Comparison of ENCODE assay signal across 8 mouse cellular contexts in the genomic region with DNA sequence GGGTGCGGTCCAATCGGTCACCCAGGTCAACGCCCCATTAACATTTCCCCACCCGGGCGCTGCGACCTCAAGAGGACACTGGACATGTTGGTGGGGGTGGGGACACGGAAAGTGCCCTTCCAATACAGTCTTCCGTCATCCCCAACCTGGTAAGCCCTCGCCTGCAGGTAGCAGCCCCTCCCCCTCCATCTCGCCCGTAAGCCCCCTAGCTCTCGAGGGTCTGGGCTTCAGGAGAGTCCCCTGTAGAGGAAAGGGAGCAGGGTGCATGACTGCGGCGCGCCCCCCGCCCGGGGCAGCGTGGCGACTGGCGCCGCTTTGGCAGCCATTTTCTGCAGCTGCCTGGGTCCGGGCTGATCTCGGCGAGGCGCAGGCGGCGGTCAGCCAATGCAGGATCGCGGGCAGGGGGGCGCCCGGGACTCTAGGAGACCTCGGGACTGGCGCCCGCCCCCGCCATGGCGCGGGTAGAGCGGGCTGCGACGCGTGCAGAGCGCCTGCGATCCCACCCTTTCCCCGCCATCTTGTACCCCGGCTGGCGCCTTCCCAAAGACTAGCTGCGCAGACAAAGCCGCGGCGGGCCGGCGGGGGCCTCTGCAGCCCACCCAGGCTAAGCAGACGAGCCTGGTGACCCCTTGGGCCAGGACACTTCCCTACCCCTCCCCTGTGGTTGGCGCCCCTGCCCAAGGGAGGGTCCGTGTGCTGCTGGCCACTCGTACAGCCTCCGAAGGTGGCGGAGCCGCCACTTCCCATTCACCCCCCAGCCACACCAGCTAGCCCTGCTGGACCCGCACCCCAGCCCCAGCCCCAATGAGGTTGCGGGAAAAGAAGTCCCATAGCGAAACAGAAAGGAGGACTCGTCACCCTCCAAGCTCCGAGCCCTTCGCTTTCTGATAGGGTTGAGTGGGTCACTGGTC. TPM values are rescaled to one million over a fixed set of nuclear protein-coding genes. Genes with fewer than 3 reads are reported as not detected.
A peak's percentile ranks its signal among the peaks of the same experiment; 100 is the strongest.
DNase-seq lines count a peak whose midpoint lies in the region; ATAC-seq and TF ChIP-seq lines count a peak whose summit lies in the region.

No protein-coding gene starts in this region.

- peak overlapping the region; percentile 72 for H3K4me3 ChIP-seq in layer of hippocampus, adult 2 months
- H3K4me3 ChIP-seq in embryonic fibroblast, embryonic 13.5 days (ENCODE audit: insufficient read depth, low read length), result peak overlapping the region; percentile 56
- peak overlapping the region; percentile 58 for H3K4me3 ChIP-seq in hindbrain, embryonic 16.5 days (ENCODE audit: low read length)
- H3K4me3 ChIP-seq in lung, embryonic 14.5 days (ENCODE audit: low read depth, low read length), result peak overlapping the region; percentile 57
- peak overlapping the region; percentile 67 for H3K4me3 ChIP-seq in olfactory bulb, adult 2 months (ENCODE audit: insufficient read depth, low read depth, low read length)

- TF ChIP-seq POLR2A in embryonic fibroblast, embryonic 13.5 days (IDR thresholded peaks at IDR 0.05; ENCODE audit: low read depth, low read length), result peak; percentile 40
- peak; percentile 53; the same call in 1 of the 2 replicates for TF ChIP-seq POLR2A in olfactory bulb, adult 2 months (IDR thresholded peaks at IDR 0.05; ENCODE audit: insufficient read depth, low read depth, low read length)

- peak; percentile 7 for ATAC-seq in hindbrain, embryonic 16.5 days
- no peak for ATAC-seq in lung, embryonic 14.5 days (ENCODE audit: insufficient read depth)

- WGBS in hindbrain, embryonic 16.5 days, result under 1% methylated on average over 55 of the region's 65 CpGs
- under 1% methylated on average over 64 of the region's 65 CpGs for WGBS in lung, embryonic 14.5 days
- WGBS in olfactory bulb, adult 2 months, result 1% methylated on average over 65 of the region's 65 CpGs

- no peaks in the 10 kb centered on the region for H3K9me3 ChIP-seq in hindbrain, embryonic 16.5 days (ENCODE audit: control insufficient read depth, low read length)
- no peaks in the 10 kb centered on the region for H3K9me3 ChIP-seq in lung, embryonic 14.5 days (ENCODE audit: low read depth, low read length)

- peaks cover 6% of the 10 kb centered on the region for H3K4me1 ChIP-seq in embryonic fibroblast, embryonic 13.5 days (ENCODE audit: control insufficient read depth, insufficient read depth, low read length)
- H3K4me1 ChIP-seq in hindbrain, embryonic 16.5 days (ENCODE audit: control insufficient read depth, insufficient read depth, low read depth, low read length), result peaks cover 49% of the 10 kb centered on the region
- peaks cover 28% of the 10 kb centered on the region for H3K4me1 ChIP-seq in lung, embryonic 14.5 days (ENCODE audit: insufficient read depth)
- H3K4me1 ChIP-seq in olfactory bulb, adult 2 months (ENCODE audit: control insufficient read depth, insufficient read depth, low read length), result peaks cover 55% of the 10 kb centered on the region

- no peak for TF ChIP-seq CTCF in layer of hippocampus, adult 2 months (conservative IDR thresholded peaks at IDR 0.05)
- no peak for TF ChIP-seq CTCF in embryonic fibroblast, embryonic 13.5 days (IDR thresholded peaks at IDR 0.05; ENCODE audit: borderline replicate concordance, insufficient read depth, low read length)
- no peak for TF ChIP-seq CTCF in lung, embryonic 14.5 days (IDR thresholded peaks at IDR 0.05; ENCODE audit: low read depth)
- no peak for TF ChIP-seq CTCF in olfactory bulb, adult 2 months (IDR thresholded peaks at IDR 0.05; ENCODE audit: insufficient read depth, low read depth, low read length)

- H3K36me3 ChIP-seq in hindbrain, embryonic 16.5 days (ENCODE audit: control insufficient read depth, insufficient read depth, low read length), result no peaks in the 10 kb centered on the region
- no peaks in the 10 kb centered on the region for H3K36me3 ChIP-seq in lung, embryonic 14.5 days (ENCODE audit: insufficient read depth)

- peak overlapping the region; percentile 97 for H3K4me2 ChIP-seq in hindbrain, embryonic 16.5 days (ENCODE audit: low read length)
- H3K4me2 ChIP-seq in lung, embryonic 14.5 days, result peak overlapping the region; percentile 97

- H3K27ac ChIP-seq in layer of hippocampus, adult 2 months, result peak overlapping the region; percentile 99
- H3K27ac ChIP-seq in embryonic fibroblast, embryonic 13.5 days (ENCODE audit: insufficient read depth, low read length), result no peak overlapping the region
- H3K27ac ChIP-seq in hindbrain, embryonic 16.5 days (ENCODE audit: low read depth, low read length), result peak overlapping the region; percentile 89
- peak overlapping the region; percentile 61; the same call in 1 of the 2 replicates for H3K27ac ChIP-seq in lung, embryonic 14.5 days (ENCODE audit: low read depth)
- H3K27ac ChIP-seq in olfactory bulb, adult 2 months (ENCODE audit: insufficient read depth, low read depth, low read length), result peak overlapping the region; percentile 94

- peaks cover 19% of the 10 kb centered on the region for H3K27me3 ChIP-seq in hindbrain, embryonic 16.5 days (replicated peaks; ENCODE audit: control insufficient read depth, insufficient read depth, low read length)
- peaks cover 75% of the 10 kb centered on the region for H3K27me3 ChIP-seq in lung, embryonic 14.5 days (ENCODE audit: insufficient read depth, low read length)

- peak in 1 of 2 experiments; percentile 49 for DNase-seq in layer of hippocampus, adult 2 months (ENCODE audit: low spot score in 2 of 2)
- no peak for DNase-seq in layer of hippocampus, adult 11-12 months (ENCODE audit: low spot score)
- peak; percentile 69 for DNase-seq in NIH3T3 (ENCODE audit: low read depth)
- DNase-seq in lung, embryonic 14.5 days, result peak; percentile 72
- no peak for DNase-seq in gastrocnemius, postnatal 4 days (ENCODE audit: low spot score in 2 of 2)

- H3K9ac ChIP-seq in hindbrain, embryonic 16.5 days (ENCODE audit: low read depth, low read length), result peak overlapping the region; percentile 86
- H3K9ac ChIP-seq in lung, embryonic 14.5 days, result peak overlapping the region; percentile 82

RNA-seq across cellular contexts. Expression of a gene that starts 15.8 kb away (rescaled TPM):
- total RNA-seq in layer of hippocampus, adult 2 months (2021), result 10 to 100 TPM; 10.2 to 11.3 TPM
- 3.9 and 4.2 TPM in 2 replicates for polyA plus RNA-seq in embryonic fibroblast, embryonic 13.5 days (2011; ENCODE audit: insufficient read length, low read depth, missing spikeins)
- polyA plus RNA-seq in hindbrain, embryonic 16.5 days (2015; fragmentation: Nextera tagmentation; extraction: Ambion mirVana), result 8.5 and 9.5 TPM in 2 replicates
- 8.5 and 8.8 TPM in 2 replicates for polyA plus RNA-seq in lung, embryonic 14.5 days (2014; fragmentation: Nextera tagmentation; extraction: Ambion mirVana)
- polyA plus RNA-seq in olfactory bulb, adult 2 months (2012; ENCODE audit: insufficient read depth, insufficient read length, low replicate concordance, missing spikeins), result not detected in 2 replicates
- 1 to 10 TPM; 4.6 to 5.3 TPM for total RNA-seq in gastrocnemius, postnatal 4 days (2021)

RNA-seq across cellular contexts. Expression of a gene that starts 29.5 kb away (rescaled TPM):
- 10 to 100 TPM; 53.7 to 60.4 TPM for total RNA-seq in layer of hippocampus, adult 2 months (2021)
- polyA plus RNA-seq in embryonic fibroblast, embryonic 13.5 days (2011; ENCODE audit: insufficient read length, low read depth, missing spikeins), result 11.2 and 11.8 TPM in 2 replicates
- 23.4 and 24.8 TPM in 2 replicates for polyA plus RNA-seq in hindbrain, embryonic 16.5 days (2015; fragmentation: Nextera tagmentation; extraction: Ambion mirVana)
- polyA plus RNA-seq in lung, embryonic 14.5 days (2014; fragmentation: Nextera tagmentation; extraction: Ambion mirVana), result 13.1 and 13.8 TPM in 2 replicates
- polyA plus RNA-seq in olfactory bulb, adult 2 months (2012; ENCODE audit: insufficient read depth, insufficient read length, low replicate concordance, missing spikeins), result not detected in 2 replicates
- total RNA-seq in gastrocnemius, postnatal 4 days (2021), result 10 to 100 TPM; 10.4 to 10.7 TPM

RNA-seq across cellular contexts. Expression of a gene that starts 33.8 kb away (rescaled TPM):
- 1 to 10 TPM; 2.9 to 3.1 TPM for total RNA-seq in layer of hippocampus, adult 2 months (2021)
- 4.7 and 6.9 TPM in 2 replicates for polyA plus RNA-seq in embryonic fibroblast, embryonic 13.5 days (2011; ENCODE audit: insufficient read length, low read depth, missing spikeins)
- 10.7 and 14.0 TPM in 2 replicates for polyA plus RNA-seq in hindbrain, embryonic 16.5 days (2015; fragmentation: Nextera tagmentation; extraction: Ambion mirVana)
- 35.6 and 43.4 TPM in 2 replicates for polyA plus RNA-seq in lung, embryonic 14.5 days (2014; fragmentation: Nextera tagmentation; extraction: Ambion mirVana)
- not detected in 2 replicates for polyA plus RNA-seq in olfactory bulb, adult 2 months (2012; ENCODE audit: insufficient read depth, insufficient read length, low replicate concordance, missing spikeins)
- total RNA-seq in gastrocnemius, postnatal 4 days (2021), result 1 to 10 TPM; 5.4 to 5.6 TPM

Comparison
In these comparisons a context has a peak if more than half of its experiments do, and no peak if none do; other contexts are left out.
1. DNase-seq: peak in NIH3T3 (single experiment) and lung, embryonic 14.5 days (single experiment); none in layer of hippocampus, adult 11-12 months (single experiment) and gastrocnemius, postnatal 4 days (0 of 2).
2. Peak in every context shown above with its lines, with median percentiles within 50 percentile points of each other: H3K4me3 ChIP-seq.